Mouse (Mus musculus): ENCODE data around the gene Arl8a.

The Arl8a gene

GRCm38 (mm10) chr1:135204196-135205126 is 57.8 kb downstream of the Arl8a start:
- no peak for DNase-seq

- no peak for DNase-seq
Measured at GRCm38 (mm10) chr1:135205257-135205656, 58.6 kb downstream of the Arl8a start.
